Mouse (Mus musculus) gastrocnemius, postnatal 10 days (tissue): ENCODE measurements around the gene Rabac1. TPM values are rescaled to one million over a fixed set of nuclear protein-coding genes. Genes with fewer than 3 reads are reported as not detected.

ENCODE experiments used
- DNase-seq: peaks from one replicate; pipeline ENCODE4 v3.0.0; 2021; ENCODE audit warnings: mixed read lengths
- long read RNA-seq, 2 experiments: library from polyadenylated mRNA; stranded (forward); transcript quantifications; one replicate each; pipeline ENCODE4 v2.0.0; 2021
- total RNA-seq, 2 experiments: library from RNA; stranded (reverse); gene quantifications; 2 replicates each; pipeline ENCODE4 v1.2.3; 2021

Gene Rabac1
- total RNA-seq = 100 to 1,000 TPM; 163 to 166 TPM
- long read RNA-seq, experiment 1, transcript Rabac1-201 (5 exons, 899 nt) = major isoform, 72 of 74 reads
- long read RNA-seq, experiment 1, partial matches to known transcripts = 0 of 74 reads
- long read RNA-seq, experiment 1, other reads (novel, unspliced or antisense) = 1 of 74 reads
- long read RNA-seq, experiment 2, transcript Rabac1-201 (5 exons, 899 nt) = major isoform, 51 of 54 reads
- long read RNA-seq, experiment 2, partial matches to known transcripts = 0 of 54 reads
- long read RNA-seq, experiment 2, other reads (novel, unspliced or antisense) = 1 of 54 reads

- DNase-seq = peak; percentile 83
These were observed at the start of gene Rabac1 for GRCm38 (mm10) chr7:24971972-24972893. Gene Rabac1, minus strand, starts transcription at chr7:24972754.

- DNase-seq = no peak
These were observed 39.0 kb upstream of the Rabac1 start for GRCm38 (mm10) chr7:25011592-25011991.

- DNase-seq = peak; percentile 54
These were observed 37.7 kb upstream of the Rabac1 start for GRCm38 (mm10) chr7:25010090-25010913.

- no peak for DNase-seq
These were observed 36.6 kb upstream of the Rabac1 start for GRCm38 (mm10) chr7:25009099-25009700.

GRCm38 (mm10) chr7:25008635-25009034 lies 36.1 kb upstream of the Rabac1 start:
- DNase-seq = peak; percentile 69

GRCm38 (mm10) chr7:25007609-25008374 lies 35.2 kb upstream of the Rabac1 start:
- DNase-seq = no peak

- no peak for DNase-seq
These were observed 34.2 kb upstream of the Rabac1 start for GRCm38 (mm10) chr7:25006586-25007364.

- no peak for DNase-seq
These were observed 33.6 kb upstream of the Rabac1 start for GRCm38 (mm10) chr7:25006171-25006570.

- DNase-seq = no peak
These were observed 33.0 kb upstream of the Rabac1 start, which contains the start of gene Atp1a3 for GRCm38 (mm10) chr7:25005421-25006065. Gene Atp1a3, minus strand, starts transcription at chr7:25005958.

- DNase-seq = no peak
These were observed 32.3 kb upstream of the Rabac1 start for GRCm38 (mm10) chr7:25004806-25005205.

GRCm38 (mm10) chr7:25003820-25004388 lies 31.4 kb upstream of the Rabac1 start:
- DNase-seq = no peak

- DNase-seq = no peak
These were observed 30.7 kb upstream of the Rabac1 start for GRCm38 (mm10) chr7:25003291-25003690.

GRCm38 (mm10) chr7:25000711-25001110 lies 28.2 kb upstream of the Rabac1 start:
- no peak for DNase-seq

- DNase-seq = no peak
These were observed 27.7 kb upstream of the Rabac1 start for GRCm38 (mm10) chr7:25000211-25000610.

GRCm38 (mm10) chr7:24993081-24993480 lies 20.5 kb upstream of the Rabac1 start:
- DNase-seq = no peak

GRCm38 (mm10) chr7:24990478-24990877 lies 17.9 kb upstream of the Rabac1 start:
- no peak for DNase-seq

- DNase-seq = no peak
These were observed 15.4 kb upstream of the Rabac1 start for GRCm38 (mm10) chr7:24987941-24988340.

GRCm38 (mm10) chr7:24985799-24986198 lies 13.2 kb upstream of the Rabac1 start:
- no peak for DNase-seq

GRCm38 (mm10) chr7:24984307-24984706 lies 11.8 kb upstream of the Rabac1 start:
- DNase-seq = no peak
